Mouse (Mus musculus): ENCODE results near the gene Mettl21e. TPM values are rescaled to one million over a fixed set of nuclear protein-coding genes. Genes with fewer than 3 reads are reported as not detected.

The Mettl21e gene
- total and polyA plus RNA-seq, 3 experiments, result not detected

GRCm38 (mm10) chr1:44158317-44158716 lies 60.4 kb downstream of the Mettl21e start:
- Histone ChIP-seq H3K9ac (ENCODE audit: control insufficient read depth, low read depth, low read length, poor library complexity, severe bottlenecking) (no peak overlapping the region), H3K27me3 (ENCODE audit: control insufficient read depth in 1 of 2, insufficient read depth in 2 of 2, low read length in 2 of 2) (no peaks in the 10 kb centered on the region), H3K9me3 (replicated peaks; ENCODE audit: insufficient read depth, low read length) (no peaks in the 10 kb centered on the region), H3K27ac (ENCODE audit: control insufficient read depth, low read depth, low read length) (no peak overlapping the region), H3K4me1 (ENCODE audit: control insufficient read depth in 1 of 2, insufficient read depth in 2 of 2, low read length in 2 of 2) (no peaks in the 10 kb centered on the region), H3K79me2 (ENCODE audit: control insufficient read depth, insufficient read depth, low read length, poor library complexity) (no peaks in the 10 kb centered on the region), H3K4me3 (ENCODE audit: control insufficient read depth in 1 of 2, insufficient read depth in 1 of 2, low read depth in 2 of 2, low read length in 2 of 2) (no peak overlapping the region), H3K36me3 (ENCODE audit: control insufficient read depth in 1 of 2, insufficient read depth in 2 of 2, low read length in 2 of 2) (peaks cover 0 to 3% of the 10 kb centered on the region in 2 experiments; a peak in 2 of 4 replicates)
- no peak for DNase-seq (ENCODE audit: low read depth, low spot score)
- TF ChIP-seq MAFK (IDR thresholded peaks at IDR 0.05; ENCODE audit: borderline replicate concordance, low read depth, low read length), result no peak
- no peak for TF ChIP-seq GATA1 (IDR thresholded peaks at IDR 0.05; ENCODE audit: low read depth, low read length)
- TF ChIP-seq TAL1 (IDR thresholded peaks at IDR 0.05; ENCODE audit: low read length), result no peak
- no peak for TF ChIP-seq RAD21 (IDR thresholded peaks at IDR 0.05; ENCODE audit: low read depth, low read length)
- TF ChIP-seq SMC3 (IDR thresholded peaks at IDR 0.05; ENCODE audit: low read depth, low read length), result no peak

GRCm38 (mm10) chr1:44155287-44155686 lies 63.5 kb downstream of the Mettl21e start:
- H3K36me3 ChIP-seq (ENCODE audit: control insufficient read depth in 1 of 2, insufficient read depth in 2 of 2, low read length in 2 of 2), result no peaks in the 10 kb centered on the region; a peak in 2 of 4 replicates
- peak; percentile 57 for DNase-seq (ENCODE audit: low read depth, low spot score)
- H3K4me1 ChIP-seq (ENCODE audit: control insufficient read depth in 1 of 2, insufficient read depth in 2 of 2, low read length in 2 of 2), result no peaks in the 10 kb centered on the region
- no peaks in the 10 kb centered on the region for H3K79me2 ChIP-seq (ENCODE audit: control insufficient read depth, insufficient read depth, low read length, poor library complexity)
- no peak overlapping the region for H3K9ac ChIP-seq (ENCODE audit: control insufficient read depth, low read depth, low read length, poor library complexity, severe bottlenecking)
- TF ChIP-seq CTCF (IDR thresholded peaks at IDR 0.05 in 2 of 3, conservative IDR thresholded peaks at IDR 0.05 in 1 of 3; ENCODE audit: control insufficient read depth in 1 of 3, insufficient read depth in 1 of 3, low read depth in 2 of 3, low read length in 3 of 3, poor library complexity in 1 of 3, severe bottlenecking in 1 of 3) (peak in 2 of 3 experiments; percentile 47 to 62; a peak in 3 of 6 replicates), USF2 (IDR thresholded peaks at IDR 0.05; ENCODE audit: borderline replicate concordance in 1 of 2, insufficient read depth in 1 of 2, low read depth in 1 of 2, low read length in 2 of 2) (no peak), NRF1 (IDR thresholded peaks at IDR 0.05; ENCODE audit: insufficient read depth, low read depth, low read length, poor library complexity, severe bottlenecking) (no peak), MAZ (IDR thresholded peaks at IDR 0.05; ENCODE audit: low read depth, low read length) (no peak), MXI1 (IDR thresholded peaks at IDR 0.05; ENCODE audit: low read depth, low read length) (no peak), TBP (IDR thresholded peaks at IDR 0.05; ENCODE audit: low read depth, low read length) (no peak), SIN3A (IDR thresholded peaks at IDR 0.05; ENCODE audit: low read length) (no peak), ELF1 (IDR thresholded peaks at IDR 0.05; ENCODE audit: low read depth, low read length) (no peak), TAL1 (IDR thresholded peaks at IDR 0.05; ENCODE audit: low read length) (no peak), ZC3H11A (IDR thresholded peaks at IDR 0.05; ENCODE audit: low read depth, low read length) (no peak), ZNF384 (IDR thresholded peaks at IDR 0.05; ENCODE audit: low read depth, low read length) (no peak), ZMIZ1 (IDR thresholded peaks at IDR 0.05; ENCODE audit: low read depth, low read length) (no peak), SMC3 (IDR thresholded peaks at IDR 0.05; ENCODE audit: low read depth, low read length) (peak; percentile 33; the same call in 1 of the 2 replicates), HCFC1 (IDR thresholded peaks at IDR 0.05; ENCODE audit: low read depth, low read length) (no peak), RAD21 (IDR thresholded peaks at IDR 0.05; ENCODE audit: low read depth, low read length) (peak; percentile 64), GATA1 (IDR thresholded peaks at IDR 0.05; ENCODE audit: low read depth, low read length) (no peak), ZKSCAN1 (IDR thresholded peaks at IDR 0.05; ENCODE audit: low read depth, low read length) (no peak), TCF12 (IDR thresholded peaks at IDR 0.05; ENCODE audit: low read depth, low read length) (no peak), NELFE (IDR thresholded peaks at IDR 0.05; ENCODE audit: low read depth, low read length) (no peak)
- no peak overlapping the region for H3K4me3 ChIP-seq (ENCODE audit: control insufficient read depth in 1 of 2, insufficient read depth in 1 of 2, low read depth in 2 of 2, low read length in 2 of 2)
- H3K27me3 ChIP-seq (ENCODE audit: control insufficient read depth in 1 of 2, insufficient read depth in 2 of 2, low read length in 2 of 2), result no peaks in the 10 kb centered on the region
- H3K9me3 ChIP-seq (replicated peaks; ENCODE audit: insufficient read depth, low read length), result no peaks in the 10 kb centered on the region
- no peak overlapping the region for H3K27ac ChIP-seq (ENCODE audit: control insufficient read depth, low read depth, low read length)

Other genes starting within 250 kb of the Mettl21e start
- gene Mettl21c, start 198.9 kb downstream of the Mettl21e start, total RNA-seq (2012; rRNA removed), result 0.08 and 0.10 TPM in 2 replicates
- gene Mettl21c, start 198.9 kb downstream of the Mettl21e start, polyA plus RNA-seq (2012; ENCODE audit: insufficient read depth in 1 of 2, insufficient read length in 2 of 2, low read depth in 1 of 2, low replicate concordance in 2 of 2, missing spikeins in 1 of 2), result under 1 TPM in 1 of 2 experiments, not detected in 1; 0.13 TPM
- 0.04 and 0.07 TPM in 2 replicates for gene Gm8251, start 157.0 kb downstream of the Mettl21e start, total RNA-seq (2012; rRNA removed)
- under 1 TPM in 1 of 2 experiments, not detected in 1; 0.14 TPM for gene Gm8251, start 157.0 kb downstream of the Mettl21e start, polyA plus RNA-seq (2012; ENCODE audit: insufficient read depth in 1 of 2, insufficient read length in 2 of 2, low read depth in 1 of 2, low replicate concordance in 2 of 2, missing spikeins in 1 of 2)
- 85.4 and 88.2 TPM in 2 replicates for gene Tex30, start 116.5 kb downstream of the Mettl21e start, total RNA-seq (2012; rRNA removed)
- 100 to 1,000 TPM in 1 of 2 experiments, not detected in 1; 115 TPM for gene Tex30, start 116.5 kb downstream of the Mettl21e start, polyA plus RNA-seq (2012; ENCODE audit: insufficient read depth in 1 of 2, insufficient read length in 2 of 2, low read depth in 1 of 2, low replicate concordance in 2 of 2, missing spikeins in 1 of 2)
- 16.7 and 17.6 TPM in 2 replicates for gene Kdelc1, start 100.2 kb downstream of the Mettl21e start, total RNA-seq (2012; rRNA removed)
- gene Kdelc1, start 100.2 kb downstream of the Mettl21e start, polyA plus RNA-seq (2012; ENCODE audit: insufficient read depth in 1 of 2, insufficient read length in 2 of 2, low read depth in 1 of 2, low replicate concordance in 2 of 2, missing spikeins in 1 of 2), result 10 to 100 TPM in 1 of 2 experiments, not detected in 1; 28.7 TPM
- gene Bivm, start 100.0 kb downstream of the Mettl21e start, total RNA-seq (2012; rRNA removed), result 11.8 and 16.7 TPM in 2 replicates
- gene Bivm, start 100.0 kb downstream of the Mettl21e start, polyA plus RNA-seq (2012; ENCODE audit: insufficient read depth in 1 of 2, insufficient read length in 2 of 2, low read depth in 1 of 2, low replicate concordance in 2 of 2, missing spikeins in 1 of 2), result 10 to 100 TPM in 1 of 2 experiments, not detected in 1; 27.2 TPM
- 8.0 and 8.2 TPM in 2 replicates for gene Ercc5, start 71.2 kb downstream of the Mettl21e start, total RNA-seq (2012; rRNA removed)
- 1 to 10 TPM in 1 of 2 experiments, not detected in 1; 8.5 TPM for gene Ercc5, start 71.2 kb downstream of the Mettl21e start, polyA plus RNA-seq (2012; ENCODE audit: insufficient read depth in 1 of 2, insufficient read length in 2 of 2, low read depth in 1 of 2, low replicate concordance in 2 of 2, missing spikeins in 1 of 2)

Measured in MEL (cell line).